Mouse (Mus musculus): ENCODE data around the gene Sec23a.
"Not testable (repeated sequence)": the region's sequence is repeated elsewhere in the genome, so short reads cannot be mapped to it uniquely, and the experiment has no call there.

The Sec23a gene

DNA sequence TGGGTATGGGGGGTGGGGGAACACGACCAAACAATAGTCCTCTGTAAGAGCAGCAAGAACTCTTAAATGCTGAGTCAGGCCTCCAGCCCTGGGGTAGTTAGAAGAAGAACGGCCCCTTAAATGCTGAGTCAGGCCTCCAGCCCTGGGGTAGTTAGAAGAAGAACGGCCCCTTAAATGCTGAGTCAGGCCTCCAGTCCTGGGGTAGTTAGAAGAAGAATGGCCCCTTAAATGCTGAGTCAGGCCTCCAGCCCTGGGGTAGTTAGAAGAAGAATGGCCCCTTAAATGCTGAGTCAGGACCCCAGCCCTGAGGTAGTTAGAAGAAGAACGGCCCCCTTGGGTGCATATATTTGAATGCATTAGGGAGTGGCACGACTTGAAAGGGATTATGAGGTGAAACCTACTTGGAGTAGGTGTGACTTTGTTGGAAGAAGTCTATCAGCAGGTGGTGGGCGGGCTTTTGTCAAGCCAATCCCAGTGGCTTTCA is 30.6 kb downstream of the Sec23a start:
- not testable (repeated sequence) for DNase-seq

DNA sequence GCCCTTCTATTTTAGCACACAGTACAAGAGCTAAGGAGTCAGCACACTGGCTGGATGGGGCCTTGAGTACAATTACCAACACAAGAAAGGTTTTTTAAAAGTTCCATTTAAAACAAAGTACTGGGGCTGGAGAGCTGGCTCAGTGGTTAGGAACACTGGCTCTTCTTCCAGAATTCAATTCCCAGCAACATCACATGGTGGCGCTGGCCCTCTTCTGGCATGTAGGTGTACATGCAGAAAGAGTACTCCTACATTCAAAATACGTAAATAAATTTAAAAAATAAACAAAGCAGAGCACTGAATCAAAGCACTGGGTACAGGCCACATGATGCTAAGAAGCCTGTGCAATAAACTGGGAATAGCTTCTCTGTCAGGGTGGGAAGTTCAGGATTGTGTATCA is 34.9 kb downstream of the Sec23a start:
- no peak for DNase-seq

DNA sequence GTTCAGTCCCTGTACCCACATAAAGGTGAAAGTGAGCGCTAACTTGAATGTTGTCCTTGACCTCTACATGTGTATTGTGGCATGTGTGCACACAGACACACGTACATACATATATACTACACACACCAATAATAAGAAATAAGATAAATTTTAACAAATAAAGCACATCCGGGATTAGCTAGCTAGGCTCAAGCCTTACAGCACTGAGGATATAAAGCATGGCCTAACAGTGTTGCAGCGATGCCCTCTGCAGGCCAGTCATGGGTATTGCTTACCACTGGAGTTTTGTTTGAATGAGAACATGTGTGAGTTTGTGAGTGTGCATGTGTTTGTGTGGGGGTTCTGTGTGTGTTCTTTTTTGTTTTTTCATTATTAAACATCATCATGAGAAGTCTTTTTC is 47.2 kb downstream of the Sec23a start:
- DNase-seq = no peak

DNA sequence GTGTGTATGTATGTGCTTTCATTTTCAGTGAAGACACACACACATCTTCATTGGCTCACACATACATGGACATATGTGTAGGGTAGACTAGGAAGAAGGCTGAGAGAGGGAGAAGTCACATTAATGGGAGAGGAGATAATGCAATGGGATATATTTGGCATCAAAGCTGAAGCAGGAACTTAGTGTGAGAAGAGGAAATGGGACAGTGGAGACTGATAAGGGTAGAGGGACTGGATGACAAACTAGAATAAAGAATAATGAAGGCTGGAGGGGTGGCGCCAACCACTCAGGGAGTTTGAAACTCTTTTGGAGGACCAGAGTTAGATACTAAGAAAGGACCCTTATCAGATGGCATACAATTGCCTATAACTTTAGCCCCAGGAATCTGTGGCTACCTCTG is 51.0 kb downstream of the Sec23a start:
- no peak for DNase-seq

DNA sequence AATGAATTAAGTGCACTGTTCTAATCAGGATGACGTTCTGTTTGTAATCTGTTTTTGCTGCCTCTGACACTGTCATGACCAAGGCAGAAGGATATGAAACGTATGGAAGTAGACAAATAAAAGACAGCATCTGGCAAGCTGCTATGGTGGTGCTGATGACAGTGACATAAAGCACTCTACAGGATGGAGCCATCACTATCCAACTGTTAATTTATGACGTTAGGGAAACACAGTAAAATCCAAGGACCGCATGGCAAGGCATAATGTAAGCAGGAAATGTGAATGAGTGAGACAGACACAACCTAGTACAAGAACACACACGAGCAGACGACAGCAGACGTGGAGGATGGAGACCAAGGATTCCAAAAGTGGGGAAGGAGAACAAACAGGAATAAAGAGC is 55.2 kb downstream of the Sec23a start:
- DNase-seq = no peak

DNA sequence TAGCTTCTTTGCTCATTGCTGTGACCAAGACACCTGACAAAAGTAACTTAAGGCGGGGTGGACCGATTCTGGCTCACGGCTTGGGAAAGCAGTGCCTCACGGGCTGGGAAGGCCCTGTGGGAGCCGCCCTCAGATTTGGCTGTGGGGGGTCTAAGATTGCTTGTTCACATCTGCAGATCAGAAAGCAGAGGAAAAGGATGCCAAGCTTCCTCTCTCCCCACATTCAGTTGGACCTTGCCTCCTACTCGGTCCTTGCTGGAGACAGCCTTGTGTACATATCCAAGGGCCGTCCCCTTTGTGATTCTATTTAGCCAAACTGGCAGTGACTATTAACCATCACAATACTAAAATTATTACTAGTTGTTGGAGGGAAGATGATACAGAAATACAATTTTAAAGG is 55.7 kb downstream of the Sec23a start:
- no peak for DNase-seq

DNA sequence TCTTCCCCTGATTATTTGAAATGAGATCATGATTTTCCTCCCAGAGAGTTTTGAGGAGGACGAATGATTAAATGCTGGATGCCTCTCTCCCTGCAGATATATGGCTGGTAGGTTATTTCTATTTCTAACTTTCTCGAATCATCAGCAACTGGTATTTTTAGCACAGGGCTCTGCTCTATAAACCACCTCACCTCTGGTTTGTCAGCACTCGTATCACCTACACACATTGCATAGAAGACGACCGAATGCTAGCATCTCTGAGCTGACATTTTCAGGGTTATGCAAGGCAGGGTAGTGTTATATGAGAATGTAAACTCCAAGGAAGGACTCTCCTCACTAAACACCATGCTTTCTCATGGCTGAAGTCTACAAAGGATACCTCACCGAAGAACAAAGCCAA is 63.9 kb downstream of the Sec23a start:
- DNase-seq = no peak

DNA sequence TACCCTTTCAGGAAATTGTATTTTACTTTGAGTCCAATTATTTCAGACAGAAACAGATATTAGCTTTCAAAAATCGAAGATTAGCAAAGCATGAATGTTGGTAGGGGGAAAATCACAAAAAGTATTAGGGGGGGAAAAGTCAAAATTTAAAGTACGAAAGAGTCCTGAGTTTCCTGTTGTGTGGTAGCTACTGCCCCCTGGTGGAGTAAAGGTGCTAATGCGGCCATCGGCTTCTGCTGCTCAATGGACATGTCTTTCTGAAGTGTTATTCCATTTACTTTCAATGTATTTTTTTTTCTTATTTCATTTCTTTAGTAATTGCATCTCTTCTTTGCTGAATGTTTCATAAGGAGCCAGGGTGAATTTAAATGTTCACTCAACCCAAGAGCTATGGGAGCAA is 64.6 kb downstream of the Sec23a start:
- peak; percentile 18 for DNase-seq

DNA sequence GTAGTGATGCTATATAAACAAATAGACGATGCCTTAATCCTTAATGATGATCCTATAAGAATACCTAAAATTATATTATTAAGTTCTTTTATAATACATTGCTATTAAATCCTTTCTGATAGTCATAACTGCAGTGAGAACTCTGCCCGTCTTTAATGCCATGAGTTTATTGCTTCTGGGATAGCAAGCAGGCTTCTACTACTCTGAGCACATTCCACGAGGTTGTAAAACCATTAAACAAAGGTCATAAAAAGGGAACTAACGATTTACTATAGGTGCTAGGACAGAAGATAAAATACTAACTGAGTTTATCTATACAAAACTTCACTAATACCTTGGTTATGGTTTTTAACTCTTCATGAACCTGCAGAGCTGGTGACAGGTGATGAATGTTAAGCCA is 69.3 kb downstream of the Sec23a start:
- no peak for DNase-seq

DNA sequence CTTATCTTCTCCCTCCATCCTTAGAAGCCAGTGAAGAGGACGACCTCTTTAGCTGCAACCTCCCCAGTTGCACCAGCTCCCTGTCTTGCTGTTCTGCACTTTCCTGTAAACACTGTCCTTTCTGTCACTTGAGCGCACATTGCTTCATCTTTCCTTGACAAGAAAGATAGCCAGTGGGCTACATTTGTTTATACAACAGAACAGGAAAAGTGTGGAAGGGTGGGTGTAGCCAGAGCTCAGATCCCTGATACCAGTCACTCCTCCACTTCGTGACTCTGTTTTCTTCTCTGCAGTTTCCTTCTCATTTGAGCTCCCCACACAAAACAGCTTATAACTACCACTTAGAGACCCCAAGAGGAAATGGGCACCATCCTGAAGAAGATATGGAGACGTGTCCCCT is 77.2 kb downstream of the Sec23a start:
- DNase-seq = no peak

DNA sequence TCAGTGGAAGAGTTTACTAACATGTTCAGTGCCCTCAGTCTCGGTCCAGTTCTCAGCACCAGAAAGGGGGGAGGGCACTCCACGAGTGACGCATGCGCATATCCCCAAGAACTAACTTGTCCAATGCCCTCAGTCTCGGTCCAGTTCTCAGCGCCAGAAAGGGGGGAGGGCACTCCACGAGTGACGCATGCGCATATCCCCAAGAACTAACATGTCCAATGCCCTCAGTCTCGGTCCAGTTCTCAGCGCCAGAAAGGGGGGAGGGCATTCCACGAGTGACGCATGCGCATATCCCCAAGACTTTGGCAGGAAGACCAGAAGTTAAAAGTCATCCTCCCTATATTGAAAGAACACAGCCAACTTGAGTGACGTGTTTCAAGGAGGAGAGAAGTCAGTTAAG is 86.8 kb downstream of the Sec23a start:
- no peak for DNase-seq

DNA sequence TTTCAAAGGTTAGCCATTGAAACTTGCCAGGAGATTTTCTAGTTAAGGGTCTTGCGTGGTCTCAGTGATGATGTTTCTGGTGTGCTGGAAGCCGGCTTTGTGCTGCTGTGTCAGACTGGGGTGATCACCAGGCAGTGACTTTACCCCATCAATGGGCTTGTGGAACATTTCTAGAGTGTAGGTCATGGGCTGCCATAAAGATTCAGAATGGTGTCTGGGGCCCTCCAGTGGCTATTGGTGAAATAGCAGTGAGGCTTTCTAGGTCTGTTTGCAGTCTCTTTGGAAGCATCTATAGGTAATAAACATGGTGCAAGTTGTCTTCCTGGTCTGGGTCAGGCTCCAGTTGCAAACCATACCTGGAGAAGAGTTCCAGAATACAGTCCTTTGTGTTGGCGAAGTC is 87.8 kb downstream of the Sec23a start:
- peak; percentile 1 for DNase-seq

DNA sequence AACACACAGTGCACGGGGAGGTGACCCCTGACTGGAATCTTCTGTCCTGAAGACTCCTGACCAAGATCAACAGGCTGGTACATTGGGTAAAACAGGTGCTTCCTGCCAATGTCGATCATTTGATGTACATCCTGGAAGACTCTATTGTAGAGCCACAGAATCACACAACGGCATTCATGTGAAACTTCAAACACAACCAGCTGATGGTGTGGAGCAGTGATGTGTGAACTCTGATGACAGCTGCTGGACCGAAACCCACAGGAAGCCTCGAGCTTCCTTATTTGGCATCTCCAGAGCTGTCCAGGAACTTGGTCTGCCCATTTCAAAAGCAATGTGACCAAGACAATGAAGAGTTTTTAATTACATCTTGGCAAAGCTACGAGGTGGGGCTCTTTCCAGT is 91.0 kb downstream of the Sec23a start:
- no peak for DNase-seq

DNA sequence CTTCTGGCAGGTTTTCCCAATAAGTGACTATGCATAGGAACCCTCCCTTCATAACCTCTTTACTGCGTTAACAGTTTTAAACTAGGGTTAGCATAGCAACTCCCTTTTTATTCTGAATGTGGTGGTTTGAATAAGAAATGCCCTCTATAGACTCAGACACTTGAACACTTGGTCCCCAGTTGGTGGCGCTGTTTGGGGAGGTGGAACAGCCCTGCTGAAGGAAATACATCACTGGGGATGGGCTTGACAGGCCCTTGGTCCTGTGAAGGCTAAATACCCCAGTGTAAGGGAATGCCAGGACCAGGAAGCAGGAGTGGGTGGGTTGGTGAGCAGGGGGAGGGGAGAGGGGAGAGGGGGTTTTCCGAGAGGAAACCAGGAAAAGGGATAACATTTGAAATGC is 92.3 kb downstream of the Sec23a start:
- no peak for DNase-seq

DNA sequence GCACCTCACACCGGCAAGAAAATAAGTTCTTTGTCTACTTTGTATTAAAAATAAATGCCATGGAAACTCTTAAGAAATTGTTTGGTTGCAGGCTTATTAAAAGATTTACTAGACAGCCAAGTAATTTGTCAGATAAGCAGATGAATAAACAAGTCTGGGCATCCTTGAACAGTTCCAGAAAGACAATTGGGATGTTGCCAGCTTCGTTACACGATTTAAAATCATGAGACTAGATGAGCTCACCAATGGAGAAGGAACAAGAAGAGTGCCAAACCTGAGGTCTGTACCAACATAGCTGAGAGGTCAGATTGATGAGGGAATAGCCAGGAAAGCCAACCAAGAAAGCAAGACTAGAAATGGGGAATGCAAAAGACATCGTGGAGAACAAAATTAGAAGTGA is 102.0 kb downstream of the Sec23a start:
- no peak for DNase-seq
